Mouse (Mus musculus) CH12.LX (cell line): ENCODE results near the gene Slc38a3. TPM values are rescaled to one million over a fixed set of nuclear protein-coding genes. Genes with fewer than 3 reads are reported as not detected.

Source experiments
- DNase-seq: peaks from one replicate; pipeline ENCODE4 v3.0.0-alpha.2; 2013; ENCODE audit errors: extremely low read depth
- H3K27ac ChIP-seq: 2 replicates; pipeline ENCODE4 v1.5.1; 2012; ENCODE audit warnings: low read depth, mild to moderate bottlenecking, control low read depth, moderate library complexity; ENCODE audit not compliant: insufficient read depth
- H3K27me3 ChIP-seq: replicated peaks from 2 replicates; pipeline ENCODE3; 2012; ENCODE audit warnings: inconsistent platforms
- H3K36me3 ChIP-seq, 2 experiments: replicated peaks in 1 of 2; 2 replicates each; pipeline versions ENCODE3 to v1.6.1; 2012; ENCODE audit warnings: inconsistent platforms in 1 of 2, low read length in 1 of 2, mild to moderate bottlenecking in 1 of 2, mixed read lengths in 1 of 2, moderate library complexity in 1 of 2; ENCODE audit not compliant: control insufficient read depth in 1 of 2, insufficient read depth in 1 of 2
- H3K4me1 ChIP-seq, 2 experiments: 2 replicates each; pipeline ENCODE4 v1.6.1; 2012; ENCODE audit warnings: inconsistent platforms in 1 of 2, moderate library complexity in 1 of 2; ENCODE audit not compliant: insufficient read depth in 2 of 2, control insufficient read depth in 1 of 2
- H3K4me2 ChIP-seq: 2 replicates; pipeline ENCODE4 v1.6.1; 2012; ENCODE audit warnings: low read depth, mild to moderate bottlenecking, control low read depth; ENCODE audit not compliant: poor library complexity, insufficient read depth, severe bottlenecking
- H3K4me3 ChIP-seq, 3 experiments: fragments of 150-350 bp in 1 of 3; sonication (generic) in 1 of 3; replicated peaks in 1 of 3; 2 replicates each; pipeline versions ENCODE3 to v1.5.1; 2011 to 2012; ENCODE audit warnings: low read depth in 2 of 3, low read length in 2 of 3, mild to moderate bottlenecking in 2 of 3, moderate library complexity in 2 of 3, control low read depth in 1 of 3, improper control_type of control experiment in 1 of 3, inconsistent platforms in 1 of 3, mixed read lengths in 1 of 3; ENCODE audit not compliant: poor library complexity in 1 of 3
- H3K79me2 ChIP-seq: replicated peaks from 2 replicates; pipeline ENCODE4 v1.6.1; 2012; ENCODE audit warnings: mild to moderate bottlenecking, moderate library complexity; ENCODE audit not compliant: control insufficient read depth, poor library complexity, insufficient read depth, severe bottlenecking; ENCODE audit errors: extremely low read depth
- H3K9ac ChIP-seq: 2 replicates; pipeline ENCODE4 v1.6.1; 2012; ENCODE audit warnings: low read depth, mild to moderate bottlenecking, control low read depth, moderate library complexity; ENCODE audit not compliant: insufficient read depth
- H3K9me3 ChIP-seq: replicated peaks from 2 replicates; pipeline ENCODE3; 2012; ENCODE audit warnings: low read length, inconsistent platforms, mixed read lengths
- CHD1 ChIP-seq: IDR thresholded peaks from 2 replicates; pipeline ENCODE4 v1.6.1; 2012; ENCODE audit warnings: low read depth, low read length, improper control_type of control experiment, inconsistent platforms
- CHD2 ChIP-seq: IDR thresholded peaks from 2 replicates; pipeline ENCODE4 v1.6.1; 2011; ENCODE audit warnings: low read length, improper control_type of control experiment
- E2F4 ChIP-seq: IDR thresholded peaks from 2 replicates; pipeline ENCODE4 v1.6.1; 2011; ENCODE audit warnings: low read depth, low read length, improper control_type of control experiment; ENCODE audit not compliant: insufficient replicate concordance
- ELF1 ChIP-seq: IDR thresholded peaks from 2 replicates; pipeline ENCODE4 v1.6.1; 2014; ENCODE audit warnings: low read depth, mild to moderate bottlenecking, inconsistent platforms, low read length, improper control_type of control experiment
- EP300 ChIP-seq: IDR thresholded peaks from 2 replicates; pipeline ENCODE4 v1.6.1; 2011; ENCODE audit warnings: low read length, improper control_type of control experiment
- IRF4 ChIP-seq: IDR thresholded peaks from 2 replicates; pipeline ENCODE4 v1.6.1; 2014; ENCODE audit warnings: low read depth, mild to moderate bottlenecking, inconsistent platforms, low read length, improper control_type of control experiment
- JUN ChIP-seq: IDR thresholded peaks from 2 replicates; pipeline ENCODE4 v1.6.1; 2011; ENCODE audit warnings: low read depth, mild to moderate bottlenecking, low read length, improper control_type of control experiment, moderate library complexity; ENCODE audit not compliant: insufficient read depth
- KAT2A ChIP-seq: IDR thresholded peaks from 2 replicates; pipeline ENCODE4 v1.6.1; 2012; ENCODE audit warnings: low read length, improper control_type of control experiment, inconsistent platforms; ENCODE audit not compliant: insufficient replicate concordance
- MXI1 ChIP-seq: IDR thresholded peaks from 2 replicates; pipeline ENCODE4 v1.6.1; 2011; ENCODE audit warnings: mild to moderate bottlenecking, low read depth, low read length, improper control_type of control experiment
- NRF1 ChIP-seq: IDR thresholded peaks from 2 replicates; pipeline ENCODE4 v1.6.1; 2014; ENCODE audit warnings: low read depth, mild to moderate bottlenecking, inconsistent platforms, low read length, improper control_type of control experiment, moderate library complexity
- PAX5 ChIP-seq: IDR thresholded peaks from 2 replicates; pipeline ENCODE4 v1.6.1; 2012; ENCODE audit warnings: low read length, inconsistent platforms, mixed read lengths
- POLR2AphosphoS2 ChIP-seq: IDR thresholded peaks from 2 replicates; pipeline ENCODE4 v1.6.1; 2011; ENCODE audit warnings: low read depth, low read length, improper control_type of control experiment
- SMC3 ChIP-seq: IDR thresholded peaks from 2 replicates; pipeline ENCODE4 v1.6.1; 2011; ENCODE audit warnings: low read depth, low read length, improper control_type of control experiment
- USF2 ChIP-seq: conservative IDR thresholded peaks from 2 replicates; pipeline ENCODE4 v1.6.1; 2011; ENCODE audit warnings: low read depth, low read length, improper control_type of control experiment
- ZC3H11A ChIP-seq: IDR thresholded peaks from 2 replicates; pipeline ENCODE4 v1.6.1; 2012; ENCODE audit warnings: low read depth, mild to moderate bottlenecking, inconsistent platforms, low read length, improper control_type of control experiment
- ZNF384 ChIP-seq: IDR thresholded peaks from 2 replicates; pipeline ENCODE4 v1.6.1; 2012; ENCODE audit warnings: low read depth, low read length, improper control_type of control experiment, inconsistent platforms
- dilution Hi-C: fragments of 300-500 bp; cut with MboI; formaldehyde crosslinking; loops from 2 replicates; pipeline ENCODE4 v1.14.3; 2020; ENCODE audit warnings: low sequenced_read_pairs; ENCODE audit not compliant: extremely low pct_unique_long_range_greater_than_20kb, extremely low pct_ligation_motif_present
- in situ Hi-C: fragments of 300-500 bp; cut with MboI; formaldehyde crosslinking; loops from 3 replicates; pipeline ENCODE4 v1.14.3; 2019; ENCODE audit warnings: low sequenced_read_pairs, low pct_ligation_motif_present, low pct_unique_long_range_greater_than_20kb, mixed read lengths
- polyA plus RNA-seq: library from polyadenylated mRNA; unstranded; fragments of >175 nt; gene quantifications from 2 replicates; pipeline ENCODE4 v1.2.1, GENCODE M21; 2012; ENCODE audit warnings: low read depth; ENCODE audit not compliant: insufficient read length
- total RNA-seq, 2 experiments: library from RNA; depleted of rRNA; stranded (reverse); fragments of 300-350 nt in 1 of 2; fragments of >200 nt in 1 of 2; gene quantifications; 2 replicates each; pipeline ENCODE4 v1.2.3; 2012 to 2014

Slc38a3 gene
- total and polyA plus RNA-seq, 3 experiments: 0.04 TPM; not detected in 2

DNA sequence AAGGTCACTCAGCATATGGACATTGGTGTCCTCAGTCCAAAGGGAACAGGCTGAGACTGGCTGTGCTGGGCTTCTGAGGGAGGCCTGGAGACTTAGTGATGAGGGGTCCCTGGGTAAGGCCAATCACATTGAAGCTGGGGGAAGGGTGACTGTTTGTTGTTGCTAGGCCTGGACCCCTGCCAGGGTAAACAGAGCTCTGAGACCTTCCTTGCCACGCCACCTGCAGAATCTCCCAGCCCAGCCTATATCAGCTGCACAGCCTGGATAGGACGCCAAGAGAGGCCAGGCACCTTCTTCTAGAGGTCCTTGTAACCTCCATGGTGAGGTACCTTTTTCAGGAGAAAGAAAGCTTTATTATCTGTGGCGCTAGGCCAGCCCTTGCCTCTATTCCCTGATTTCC is 414 bp downstream of the Slc38a3 start:
- H3K4me2 ChIP-seq: no peak overlapping the region
- H3K4me3 ChIP-seq: no peak overlapping the region
- no peaks in the 10 kb centered on the region for H3K79me2 ChIP-seq
- H3K27me3 ChIP-seq: peaks cover 87% of the 10 kb centered on the region
- no peaks in the 10 kb centered on the region for H3K9me3 ChIP-seq
- in situ Hi-C loops (no loop called here), dilution Hi-C loops (no loop called here)
- H3K9ac ChIP-seq: no peak overlapping the region
- H3K36me3 ChIP-seq: no peaks in the 10 kb centered on the region
- TF ChIP-seq POLR2AphosphoS2 (no peak), NRF1 (no peak), KAT2A (no peak), JUN (no peak), E2F4 (no peak), EP300 (no peak), MXI1 (no peak), CHD2 (no peak), IRF4 (no peak), USF2 (no peak), PAX5 (no peak), ZNF384 (no peak), SMC3 (no peak), ELF1 (no peak), CHD1 (no peak)
- H3K4me1 ChIP-seq: peaks cover 0 to 5% of the 10 kb centered on the region in 2 experiments; a peak in 2 of 4 replicates
- no peak overlapping the region for H3K27ac ChIP-seq
- DNase-seq: no peak

DNA sequence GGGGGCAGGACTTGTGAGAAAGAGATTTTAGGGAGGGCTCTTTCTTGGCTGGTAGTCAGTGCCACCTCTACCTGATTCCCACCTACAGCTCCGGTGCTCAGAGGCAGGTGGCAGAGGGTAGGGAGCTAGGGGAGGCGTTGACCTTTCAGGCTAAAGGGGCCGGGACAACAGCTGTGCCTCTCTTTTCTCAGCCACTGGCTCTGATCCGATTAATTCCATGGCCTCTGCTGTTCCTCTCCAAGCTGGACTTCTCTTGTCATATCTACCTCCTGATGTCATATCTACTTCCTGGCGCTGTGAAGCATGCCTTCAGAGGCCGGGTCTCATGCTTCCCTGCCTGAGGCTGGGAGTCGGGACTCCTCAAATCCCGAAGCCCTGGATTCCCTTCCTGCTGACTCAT is 1.3 kb downstream of the Slc38a3 start:
- dilution Hi-C loops: no loop called here
- H3K9me3 ChIP-seq: no peaks in the 10 kb centered on the region
- no peak overlapping the region for H3K27ac ChIP-seq
- H3K79me2 ChIP-seq: no peaks in the 10 kb centered on the region
- H3K4me2 ChIP-seq: no peak overlapping the region
- H3K36me3 ChIP-seq: no peaks in the 10 kb centered on the region
- no peak for DNase-seq
- no peak overlapping the region for H3K9ac ChIP-seq
- H3K4me3 ChIP-seq: no peak overlapping the region
- TF ChIP-seq ZC3H11A (no peak), POLR2AphosphoS2 (no peak)
- peaks cover 92% of the 10 kb centered on the region for H3K27me3 ChIP-seq
- H3K4me1 ChIP-seq: peaks cover 0 to 5% of the 10 kb centered on the region in 2 experiments; a peak in 2 of 4 replicates
- in situ Hi-C loops: no loop called here
